Mouse (Mus musculus): Measurements from ENCODE around the gene Arl15. TPM values are rescaled to one million over a fixed set of nuclear protein-coding genes. Genes with fewer than 3 reads are reported as not detected.

The Arl15 gene
- total RNA-seq, 2 experiments from 2014 or later = 4.0 to 4.2 TPM

GRCm38 (mm10) chr13:113842411-113843309 is 48.4 kb downstream of the Arl15 start:
- intact Hi-C loops (cut with DNase I) = no loop called here
- DNase-seq = no peak

- no peak for DNase-seq
- intact Hi-C loops (cut with DNase I) = no loop called here
Observed at GRCm38 (mm10) chr13:113843310-113843649, 49.0 kb downstream of the Arl15 start.

GRCm38 (mm10) chr13:113843901-113844300 is 49.6 kb downstream of the Arl15 start:
- no peak for DNase-seq
- intact Hi-C loops (cut with DNase I) = no loop called here

- no peak for DNase-seq
- intact Hi-C loops (cut with DNase I) = no loop called here
Observed at GRCm38 (mm10) chr13:113844717-113845116, 50.4 kb downstream of the Arl15 start.

GRCm38 (mm10) chr13:113845229-113845628 is 50.9 kb downstream of the Arl15 start:
- DNase-seq = no peak
- intact Hi-C loops (cut with DNase I) = no loop called here

- intact Hi-C loops (cut with DNase I) = no loop called here
Observed at GRCm38 (mm10) chr13:113846413-113846812, 52.1 kb downstream of the Arl15 start.

GRCm38 (mm10) chr13:113850431-113851034 is 56.2 kb downstream of the Arl15 start:
- peak in 1 of 2 experiments; percentile 12 for DNase-seq
- intact Hi-C loops (cut with DNase I) = loop anchor here (5.0 kb wide), 1 partner anchor 53 kb away; no protein-coding TSS in a partner anchor

More at GRCm38 (mm10) chr13:113846413-113846812, 52.1 kb downstream of the Arl15 start:
- no peak for DNase-seq

- no peak for DNase-seq
- intact Hi-C loops (cut with DNase I) = loop anchor here (5.0 kb wide), 1 partner anchor 54 kb away; no protein-coding TSS in a partner anchor
Observed at GRCm38 (mm10) chr13:113851602-113852375, 57.5 kb downstream of the Arl15 start.

- intact Hi-C loops (cut with DNase I) = loop anchor here (5.0 kb wide), 1 partner anchor 55 kb away; no protein-coding TSS in a partner anchor
- no peak for DNase-seq
Observed at GRCm38 (mm10) chr13:113852376-113852666, 58.0 kb downstream of the Arl15 start.

- intact Hi-C loops (cut with DNase I) = loop anchor here (5.0 kb wide), 1 partner anchor 57 kb away; no protein-coding TSS in a partner anchor
- no peak for DNase-seq
Observed at GRCm38 (mm10) chr13:113854146-113854545, 59.8 kb downstream of the Arl15 start.

- intact Hi-C loops (cut with DNase I) = loop anchor here (5.0 kb wide), 1 partner anchor 57 kb away; no protein-coding TSS in a partner anchor
- DNase-seq = no peak
Observed at GRCm38 (mm10) chr13:113854551-113855312, 60.4 kb downstream of the Arl15 start.

GRCm38 (mm10) chr13:113856946-113857345 is 62.6 kb downstream of the Arl15 start:
- intact Hi-C loops (cut with DNase I) = no loop called here
- peak in 1 of 2 experiments; percentile 8 for DNase-seq

- no peak for DNase-seq
- intact Hi-C loops (cut with DNase I) = no loop called here
Observed at GRCm38 (mm10) chr13:113858667-113859391, 64.5 kb downstream of the Arl15 start.

GRCm38 (mm10) chr13:113859392-113859776 is 65.1 kb downstream of the Arl15 start:
- no peak for DNase-seq
- intact Hi-C loops (cut with DNase I) = no loop called here

- DNase-seq = no peak
- intact Hi-C loops (cut with DNase I) = loop anchor here (5.0 kb wide), 1 partner anchor 69 kb away; the partner anchor contains the start of gene Arl15
Observed at GRCm38 (mm10) chr13:113860816-113861215, 66.5 kb downstream of the Arl15 start.

- intact Hi-C loops (cut with DNase I) = loop anchor here (5.0 kb wide), 1 partner anchor 69 kb away; the partner anchor contains the start of gene Arl15
- DNase-seq = no peak
Observed at GRCm38 (mm10) chr13:113861231-113861630, 66.9 kb downstream of the Arl15 start.

- intact Hi-C loops (cut with DNase I) = loop anchor here (5.0 kb wide), 1 partner anchor 71 kb away; the partner anchor contains the start of gene Arl15
- DNase-seq = peak in 1 of 2 experiments; percentile 6
Observed at GRCm38 (mm10) chr13:113862951-113863350, 68.6 kb downstream of the Arl15 start.

- DNase-seq = peak in 1 of 2 experiments; percentile 6
- intact Hi-C loops (cut with DNase I) = loop anchor here (2.0 to 5.0 kb wide), 2 partner anchors 71 to 171 kb away; partner anchors contain the start of gene Arl15
Observed at GRCm38 (mm10) chr13:113863688-113864087, 69.4 kb downstream of the Arl15 start.

- DNase-seq = peak in 1 of 2 experiments; percentile 9
- intact Hi-C loops (cut with DNase I) = loop anchor here (2.0 to 5.0 kb wide), 2 partner anchors 72 to 171 kb away; partner anchors contain the start of gene Arl15
Observed at GRCm38 (mm10) chr13:113864278-113864677, 70.0 kb downstream of the Arl15 start.

All from gastrocnemius, postnatal 36 days (tissue).